Mouse (Mus musculus): ENCODE measurements around the gene Psmd13. TPM values are rescaled to one million over a fixed set of nuclear protein-coding genes. Genes with fewer than 3 reads are reported as not detected.

Psmd13 gene
- polyA plus RNA-seq, 1 experiment from 2014 or later, result 136 TPM

- H3K27me3 ChIP-seq (ENCODE audit: control insufficient read depth, insufficient read depth, low read length), result peaks cover 36% of the 10 kb centered on the region
- peaks cover 10% of the 10 kb centered on the region; the same call in 1 of the 2 replicates for H3K4me1 ChIP-seq (ENCODE audit: control insufficient read depth, insufficient read depth, low read length)
- ATAC-seq (ENCODE audit: insufficient number of reproducible peaks, insufficient read depth, low FRiP score, low read depth), result no peak
- no peak overlapping the region for H3K9ac ChIP-seq (replicated peaks; ENCODE audit: low read depth, low read length)
- H3K27ac ChIP-seq (ENCODE audit: low read length), result no peak overlapping the region
- H3K36me3 ChIP-seq (ENCODE audit: control insufficient read depth, insufficient read depth, low read length), result no peaks in the 10 kb centered on the region
- H3K9me3 ChIP-seq (ENCODE audit: control insufficient read depth, low read depth, low read length), result no peaks in the 10 kb centered on the region
- no peak overlapping the region for H3K4me3 ChIP-seq (ENCODE audit: low read depth, low read length)
- no peak overlapping the region for H3K4me2 ChIP-seq (replicated peaks; ENCODE audit: low read depth, low read length)
- 57% methylated on average over 4 of the region's 4 CpGs for WGBS
These were observed 38.1 kb downstream of the Psmd13 start for GRCm38 (mm10) chr7:140919911-140920310.

DNA sequence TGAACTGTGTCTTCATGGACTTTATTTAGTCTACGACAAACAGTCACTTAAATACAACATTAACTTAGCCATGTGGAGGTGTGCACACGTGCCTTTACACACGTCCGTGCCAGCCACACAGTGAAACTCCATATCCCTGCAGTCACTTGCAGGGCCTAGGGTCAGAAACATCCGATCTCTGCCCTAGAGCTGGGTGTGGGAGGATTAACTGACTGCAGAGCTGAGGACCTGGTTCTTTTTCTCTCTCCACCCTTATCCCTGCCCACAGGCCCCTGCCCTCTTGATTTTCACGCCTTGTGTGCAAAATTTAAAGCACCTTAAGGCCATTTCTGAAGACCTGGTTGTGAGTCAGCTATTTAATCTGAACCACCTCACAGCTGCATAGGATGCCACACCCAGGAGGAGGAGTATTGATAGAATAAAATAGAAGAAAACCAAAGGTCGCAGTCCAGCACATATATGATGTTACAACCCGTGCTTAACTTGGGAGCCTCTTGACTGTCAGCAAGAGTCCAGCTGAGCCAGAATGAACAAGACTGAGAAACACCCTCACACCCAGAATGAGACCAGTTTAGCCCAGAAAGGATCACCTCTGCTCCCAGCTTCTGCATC is 38.8 kb downstream of the Psmd13 start, which contains the start of gene Nlrp6:
Gene Nlrp6, plus strand, starts transcription at position 485 of the 612 bp plus-strand sequence.
- Histone ChIP-seq H3K4me2 (replicated peaks; ENCODE audit: low read depth, low read length) (no peak within 1 kb of the TSS), H3K4me1 (ENCODE audit: control insufficient read depth, insufficient read depth, low read length) (peaks cover 10% of the 10 kb centered on the region; the same call in 1 of the 2 replicates), H3K27me3 (ENCODE audit: control insufficient read depth, insufficient read depth, low read length) (peaks cover 36% of the 10 kb centered on the region), H3K9ac (replicated peaks; ENCODE audit: low read depth, low read length) (no peak within 1 kb of the TSS), H3K27ac (ENCODE audit: low read length) (no peak within 1 kb of the TSS), H3K9me3 (ENCODE audit: control insufficient read depth, low read depth, low read length) (no peaks in the 10 kb centered on the region), H3K4me3 (ENCODE audit: low read depth, low read length) (no peak within 1 kb of the TSS), H3K36me3 (ENCODE audit: control insufficient read depth, insufficient read depth, low read length) (no peaks in the 10 kb centered on the region)
- ATAC-seq (ENCODE audit: insufficient number of reproducible peaks, insufficient read depth, low FRiP score, low read depth), result no peak
- WGBS, result 67% methylated on average over 8 of the region's 8 CpGs

GRCm38 (mm10) chr7:140921225-140921975 is 39.6 kb downstream of the Psmd13 start:
- Histone ChIP-seq H3K36me3 (ENCODE audit: control insufficient read depth, insufficient read depth, low read length) (no peaks in the 10 kb centered on the region), H3K4me1 (ENCODE audit: control insufficient read depth, insufficient read depth, low read length) (peaks cover 10% of the 10 kb centered on the region; the same call in 1 of the 2 replicates), H3K27me3 (ENCODE audit: control insufficient read depth, insufficient read depth, low read length) (peaks cover 36% of the 10 kb centered on the region), H3K9me3 (ENCODE audit: control insufficient read depth, low read depth, low read length) (no peaks in the 10 kb centered on the region), H3K9ac (replicated peaks; ENCODE audit: low read depth, low read length) (no peak overlapping the region), H3K4me2 (replicated peaks; ENCODE audit: low read depth, low read length) (no peak overlapping the region), H3K27ac (ENCODE audit: low read length) (no peak overlapping the region), H3K4me3 (ENCODE audit: low read depth, low read length) (no peak overlapping the region)
- WGBS, result 30% methylated on average over 22 of the region's 22 CpGs
- ATAC-seq (ENCODE audit: insufficient number of reproducible peaks, insufficient read depth, low FRiP score, low read depth), result no peak

DNA sequence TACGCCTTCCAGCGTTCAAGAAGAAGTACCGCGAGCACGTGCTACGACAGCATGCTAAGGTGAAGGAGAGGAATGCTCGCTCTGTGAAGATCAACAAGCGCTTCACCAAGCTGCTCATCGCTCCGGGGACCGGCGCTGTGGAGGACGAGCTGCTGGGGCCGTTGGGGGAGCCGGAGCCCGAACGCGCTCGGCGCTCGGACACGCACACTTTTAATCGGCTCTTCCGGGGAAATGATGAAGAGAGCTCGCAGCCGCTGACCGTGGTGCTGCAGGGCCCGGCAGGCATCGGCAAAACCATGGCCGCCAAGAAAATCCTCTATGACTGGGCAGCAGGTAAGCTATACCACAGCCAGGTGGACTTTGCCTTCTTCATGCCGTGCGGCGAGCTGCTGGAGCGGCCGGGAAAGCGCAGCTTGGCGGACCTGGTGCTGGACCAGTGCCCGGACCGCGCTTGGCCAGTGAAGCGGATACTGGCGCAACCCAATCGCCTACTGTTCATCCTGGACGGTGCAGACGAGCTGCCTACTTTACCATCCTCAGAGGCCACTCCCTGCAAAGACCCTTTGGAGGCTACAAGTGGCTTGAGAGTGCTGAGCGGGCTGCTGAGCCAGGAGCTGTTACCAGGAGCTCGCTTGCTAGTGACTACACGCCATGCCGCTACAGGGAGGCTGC is 40.8 kb downstream of the Psmd13 start:
- H3K27me3 ChIP-seq (ENCODE audit: control insufficient read depth, insufficient read depth, low read length), result peaks cover 36% of the 10 kb centered on the region
- H3K9ac ChIP-seq (replicated peaks; ENCODE audit: low read depth, low read length), result no peak overlapping the region
- H3K4me2 ChIP-seq (replicated peaks; ENCODE audit: low read depth, low read length), result peak overlapping the region; percentile 56
- peak overlapping the region; percentile 28 for H3K4me3 ChIP-seq (ENCODE audit: low read depth, low read length)
- peaks cover 10% of the 10 kb centered on the region; the same call in 1 of the 2 replicates for H3K4me1 ChIP-seq (ENCODE audit: control insufficient read depth, insufficient read depth, low read length)
- peak; percentile 31; the same call in 1 of the 2 replicates for ATAC-seq (ENCODE audit: insufficient number of reproducible peaks, insufficient read depth, low FRiP score, low read depth)
- H3K9me3 ChIP-seq (ENCODE audit: control insufficient read depth, low read depth, low read length), result no peaks in the 10 kb centered on the region
- H3K36me3 ChIP-seq (ENCODE audit: control insufficient read depth, insufficient read depth, low read length), result no peaks in the 10 kb centered on the region
- no peak overlapping the region for H3K27ac ChIP-seq (ENCODE audit: low read length)
- WGBS, result under 1% methylated on average over 49 of the region's 49 CpGs

GRCm38 (mm10) chr7:140923070-140923775 is 41.5 kb downstream of the Psmd13 start:
- Histone ChIP-seq H3K4me1 (ENCODE audit: control insufficient read depth, insufficient read depth, low read length) (peaks cover 10% of the 10 kb centered on the region; the same call in 1 of the 2 replicates), H3K9me3 (ENCODE audit: control insufficient read depth, low read depth, low read length) (no peaks in the 10 kb centered on the region), H3K9ac (replicated peaks; ENCODE audit: low read depth, low read length) (no peak overlapping the region; the same call in 1 of the 2 replicates), H3K4me2 (replicated peaks; ENCODE audit: low read depth, low read length) (peak overlapping the region; percentile 56), H3K4me3 (ENCODE audit: low read depth, low read length) (peak overlapping the region; percentile 28), H3K27ac (ENCODE audit: low read length) (no peak overlapping the region), H3K27me3 (ENCODE audit: control insufficient read depth, insufficient read depth, low read length) (peaks cover 36% of the 10 kb centered on the region), H3K36me3 (ENCODE audit: control insufficient read depth, insufficient read depth, low read length) (no peaks in the 10 kb centered on the region)
- 26% methylated on average over 30 of the region's 30 CpGs for WGBS
- no peak for ATAC-seq (ENCODE audit: insufficient number of reproducible peaks, insufficient read depth, low FRiP score, low read depth)

GRCm38 (mm10) chr7:140927181-140927580 is 45.4 kb downstream of the Psmd13 start:
- no peaks in the 10 kb centered on the region for H3K9me3 ChIP-seq (ENCODE audit: control insufficient read depth, low read depth, low read length)
- WGBS, result 79% methylated on average over 6 of the region's 6 CpGs
- no peak overlapping the region for H3K9ac ChIP-seq (replicated peaks; ENCODE audit: low read depth, low read length)
- H3K27ac ChIP-seq (ENCODE audit: low read length), result no peak overlapping the region
- H3K27me3 ChIP-seq (ENCODE audit: control insufficient read depth, insufficient read depth, low read length), result peaks cover 24% of the 10 kb centered on the region
- no peak for ATAC-seq (ENCODE audit: insufficient number of reproducible peaks, insufficient read depth, low FRiP score, low read depth)
- peaks cover 9% of the 10 kb centered on the region; the same call in 1 of the 2 replicates for H3K4me1 ChIP-seq (ENCODE audit: control insufficient read depth, insufficient read depth, low read length)
- no peak overlapping the region for H3K4me3 ChIP-seq (ENCODE audit: low read depth, low read length)
- H3K4me2 ChIP-seq (replicated peaks; ENCODE audit: low read depth, low read length), result no peak overlapping the region
- H3K36me3 ChIP-seq (ENCODE audit: control insufficient read depth, insufficient read depth, low read length), result no peaks in the 10 kb centered on the region

GRCm38 (mm10) chr7:140938436-140938835 is 56.7 kb downstream of the Psmd13 start:
- no peak overlapping the region for H3K4me2 ChIP-seq (replicated peaks; ENCODE audit: low read depth, low read length)
- H3K27ac ChIP-seq (ENCODE audit: low read length), result no peak overlapping the region
- peaks cover 15% of the 10 kb centered on the region; the same call in 1 of the 2 replicates for H3K4me1 ChIP-seq (ENCODE audit: control insufficient read depth, insufficient read depth, low read length)
- no peaks in the 10 kb centered on the region for H3K27me3 ChIP-seq (ENCODE audit: control insufficient read depth, insufficient read depth, low read length)
- no peaks in the 10 kb centered on the region for H3K9me3 ChIP-seq (ENCODE audit: control insufficient read depth, low read depth, low read length)
- ATAC-seq (ENCODE audit: insufficient number of reproducible peaks, insufficient read depth, low FRiP score, low read depth), result no peak
- H3K36me3 ChIP-seq (ENCODE audit: control insufficient read depth, insufficient read depth, low read length), result no peaks in the 10 kb centered on the region
- no peak overlapping the region for H3K4me3 ChIP-seq (ENCODE audit: low read depth, low read length)
- WGBS, result 42% methylated on average over 3 of the region's 3 CpGs
- H3K9ac ChIP-seq (replicated peaks; ENCODE audit: low read depth, low read length), result no peak overlapping the region

GRCm38 (mm10) chr7:140938896-140939295 is 57.1 kb downstream of the Psmd13 start:
- H3K27ac ChIP-seq (ENCODE audit: low read length), result peak overlapping the region; percentile 77; the same call in 1 of the 2 replicates

More at GRCm38 (mm10) chr7:140938896-140939295, 57.1 kb downstream of the Psmd13 start:
- Histone ChIP-seq H3K4me3 (ENCODE audit: low read depth, low read length) (no peak overlapping the region), H3K4me2 (replicated peaks; ENCODE audit: low read depth, low read length) (0 out of 2 replicates have a peak overlapping the region, but pooled peaks have one; percentile 38), H3K27me3 (ENCODE audit: control insufficient read depth, insufficient read depth, low read length) (no peaks in the 10 kb centered on the region), H3K9me3 (ENCODE audit: control insufficient read depth, low read depth, low read length) (no peaks in the 10 kb centered on the region), H3K9ac (replicated peaks; ENCODE audit: low read depth, low read length) (no peak overlapping the region), H3K4me1 (ENCODE audit: control insufficient read depth, insufficient read depth, low read length) (peaks cover 15% of the 10 kb centered on the region; the same call in 1 of the 2 replicates), H3K36me3 (ENCODE audit: control insufficient read depth, insufficient read depth, low read length) (no peaks in the 10 kb centered on the region)
- ATAC-seq (ENCODE audit: insufficient number of reproducible peaks, insufficient read depth, low FRiP score, low read depth), result no peak
- WGBS, result 25% methylated on average over 2 of the region's 2 CpGs
